In genomic region chr6:118011616-118012316, GRCm38 (mm10) we compare ENCODE assay signal across 8 mouse cellular contexts. TPM values are rescaled to one million over a fixed set of nuclear protein-coding genes. Genes with fewer than 3 reads are reported as not detected.
A peak's percentile ranks its signal among the peaks of the same experiment; 100 is the strongest.
DNase-seq lines count a peak whose midpoint lies in the region; ATAC-seq lines count a peak whose summit lies in the region.

No protein-coding gene starts in this region.

- H3K9me3 ChIP-seq in forebrain, embryonic 16.5 days (ENCODE audit: control insufficient read depth, low read length), result no peaks in the 10 kb centered on the region
- H3K9me3 ChIP-seq in midbrain, embryonic 15.5 days, result no peaks in the 10 kb centered on the region

- peak overlapping the region; percentile 71 for H3K4me2 ChIP-seq in forebrain, embryonic 16.5 days (ENCODE audit: low read length)
- peak overlapping the region; percentile 86 for H3K4me2 ChIP-seq in midbrain, embryonic 15.5 days

- DNase-seq in adrenal gland, adult 2 months, result peak; percentile 21
- no peak for DNase-seq in adrenal gland, postnatal 4 days (ENCODE audit: low spot score in 2 of 2)
- peak; percentile 80 for DNase-seq in brain, adult 2 months (ENCODE audit: low read depth, low spot score)
- peak; percentile 55 to 66 for DNase-seq in left cerebral cortex, postnatal 14 days (ENCODE audit: low spot score in 2 of 2)
- DNase-seq in ovary, postnatal 10 days (ENCODE audit: low spot score), result no peak
- no peak for DNase-seq in spleen, postnatal 4 days (ENCODE audit: low spot score in 2 of 2)

- no peaks in the 10 kb centered on the region for H3K36me3 ChIP-seq in forebrain, embryonic 16.5 days (ENCODE audit: control insufficient read depth, insufficient read depth)
- H3K36me3 ChIP-seq in midbrain, embryonic 15.5 days (replicated peaks), result no peaks in the 10 kb centered on the region

- no peak overlapping the region for H3K27ac ChIP-seq in forebrain, embryonic 16.5 days (ENCODE audit: low read length)
- H3K27ac ChIP-seq in midbrain, embryonic 15.5 days, result peak overlapping the region; percentile 65; the same call in 1 of the 2 replicates

- peaks cover 13% of the 10 kb centered on the region for H3K27me3 ChIP-seq in forebrain, embryonic 16.5 days (replicated peaks; ENCODE audit: control insufficient read depth, insufficient read depth, low read length)
- peaks cover 10% of the 10 kb centered on the region; the same call in 1 of the 2 replicates for H3K27me3 ChIP-seq in midbrain, embryonic 15.5 days (replicated peaks)

- 14% methylated on average over 35 of the region's 38 CpGs for WGBS in forebrain, embryonic 16.5 days
- WGBS in midbrain, embryonic 15.5 days, result 8% methylated on average over 35 of the region's 38 CpGs

- H3K4me1 ChIP-seq in forebrain, embryonic 16.5 days (replicated peaks; ENCODE audit: control insufficient read depth, insufficient read depth, low read length), result peaks cover 15% of the 10 kb centered on the region
- H3K4me1 ChIP-seq in midbrain, embryonic 15.5 days, result peaks cover 32% of the 10 kb centered on the region

- peak; percentile 31 for ATAC-seq in forebrain, embryonic 16.5 days
- ATAC-seq in midbrain, embryonic 15.5 days (replicated peaks), result peak; percentile 41

- peak overlapping the region; percentile 67 for H3K9ac ChIP-seq in forebrain, embryonic 16.5 days (replicated peaks; ENCODE audit: low read depth, low read length)
- H3K9ac ChIP-seq in midbrain, embryonic 15.5 days, result peak overlapping the region; percentile 65

- peak overlapping the region; percentile 55 for H3K4me3 ChIP-seq in forebrain, embryonic 16.5 days (replicated peaks; ENCODE audit: low read length)
- H3K4me3 ChIP-seq in midbrain, embryonic 15.5 days, result peak overlapping the region; percentile 62

- intact Hi-C loops in left cerebral cortex, postnatal 14 days (cut with DNase I), result loop anchor here (5.0 kb wide), 3 partner anchors 36 to 74 kb away; partner anchors contain the start of gene Fxyd4

RNA-seq across cellular contexts. Expression of gene Rasgef1a, which starts 0.5 kb away (rescaled TPM):
- under 1 TPM; 0.20 to 0.31 TPM for total RNA-seq in adrenal gland, adult 2 months (2021)
- polyA plus RNA-seq in adrenal gland, adult 2 months (2012; rRNA removed), result 0.07 and 0.37 TPM in 2 replicates
- total RNA-seq in adrenal gland, postnatal 4 days (2021), result under 1 TPM; 0.31 to 0.45 TPM
- polyA plus RNA-seq in forebrain, embryonic 16.5 days (2015; fragmentation: Nextera tagmentation; extraction: Ambion mirVana), result 4.0 and 7.0 TPM in 2 replicates
- total RNA-seq in left cerebral cortex, postnatal 14 days (2021), result 100 to 1,000 TPM; 121 to 129 TPM
- polyA plus RNA-seq in midbrain, embryonic 15.5 days (2015; fragmentation: Nextera tagmentation; extraction: Ambion mirVana), result 5.8 and 6.6 TPM in 2 replicates

Comparison
In these comparisons a context has a peak if more than half of its experiments do, and no peak if none do; other contexts are left out.
1. DNase-seq: peak in adrenal gland, adult 2 months (single experiment), brain, adult 2 months (single experiment) and left cerebral cortex, postnatal 14 days (2 of 2); none in adrenal gland, postnatal 4 days (0 of 2), ovary, postnatal 10 days (single experiment) and spleen, postnatal 4 days (0 of 2).
2. RNA of gene Rasgef1a, which starts 0.5 kb away (total RNA-seq): 121 to 129 TPM in left cerebral cortex, postnatal 14 days; 0.31 to 0.45 TPM in adrenal gland, postnatal 4 days and 0.20 to 0.31 TPM in adrenal gland, adult 2 months; every median in the first group is over 10 times any median in the second.